9 mouse cellular contexts compared by ENCODE assay signal in genomic region chrX:11254062-11254461, GRCm38 (mm10). TPM values are rescaled to one million over a fixed set of nuclear protein-coding genes. Genes with fewer than 3 reads are reported as not detected.
A peak's percentile ranks its signal among the peaks of the same experiment; 100 is the strongest.
DNase-seq lines count a peak whose midpoint lies in the region; ATAC-seq lines count a peak whose summit lies in the region.
"Had no signal": no experiment of that assay in that cellular context is flagged by ENCODE, and none has a peak within 500 bp of the region (broad histone marks: within the 10 kb centered on the region; RNA-seq: fewer than 3 reads in every experiment).

No protein-coding gene starts in this region.

- 80% methylated on average over 5 of the region's 5 CpGs for WGBS in midbrain, embryonic 13.5 days

- H3K9ac ChIP-seq in midbrain, embryonic 13.5 days (replicated peaks) = no peak overlapping the region
- H3K9ac ChIP-seq: embryonic facial prominence, embryonic 15.5 days; hindbrain, embryonic 14.5 days had no signal

- H3K27me3 ChIP-seq in midbrain, embryonic 13.5 days = peaks cover 15% of the 10 kb centered on the region; the same call in 1 of the 2 replicates

- no peak overlapping the region for H3K4me2 ChIP-seq in midbrain, embryonic 13.5 days (replicated peaks)
- H3K4me2 ChIP-seq: embryonic facial prominence, embryonic 15.5 days; hindbrain, embryonic 14.5 days had no signal

- no peak for ATAC-seq in midbrain, embryonic 13.5 days

- no peaks in the 10 kb centered on the region for H3K9me3 ChIP-seq in midbrain, embryonic 13.5 days
- H3K9me3 ChIP-seq: embryonic facial prominence, embryonic 15.5 days had no signal

- 0 out of 2 replicates have a peak, but pooled peaks cover 15% of the 10 kb centered on the region for H3K4me1 ChIP-seq in midbrain, embryonic 13.5 days (replicated peaks)

- intact Hi-C loops in left cerebral cortex, postnatal 14 days (cut with DNase I) = no loop called here

- no peaks in the 10 kb centered on the region for H3K36me3 ChIP-seq in midbrain, embryonic 13.5 days
- H3K36me3 ChIP-seq: embryonic facial prominence, embryonic 15.5 days had no signal

- no peak overlapping the region for H3K27ac ChIP-seq in midbrain, embryonic 13.5 days
- H3K27ac ChIP-seq: embryonic facial prominence, embryonic 15.5 days; hindbrain, embryonic 14.5 days had no signal

- peak; percentile 71 for DNase-seq in right cerebral cortex, adult 18-20 months
- no peak for DNase-seq in right cerebral cortex, postnatal 4 days
- DNase-seq in frontal cortex, postnatal 36 days (ENCODE audit: low spot score in 2 of 2) = peak; percentile 22 to 58
- DNase-seq in left cerebral cortex, postnatal 14 days (ENCODE audit: low spot score in 2 of 2) = peak; percentile 37 to 61
- DNase-seq in cerebellum, postnatal 10 days = no peak
- DNase-seq in urinary bladder, adult 18-20 months (ENCODE audit: low spot score in 2 of 2) = no peak

- H3K4me3 ChIP-seq in midbrain, embryonic 13.5 days (replicated peaks) = no peak overlapping the region
- H3K4me3 ChIP-seq: embryonic facial prominence, embryonic 15.5 days had no signal

RNA-seq across cellular contexts. Expression of gene H2al1a, which starts 45.0 kb away (rescaled TPM):
- not detected for total RNA-seq in left cerebral cortex, postnatal 14 days (2021)
- not detected in 2 replicates for polyA plus RNA-seq in midbrain, embryonic 13.5 days (2015; fragmentation: Nextera tagmentation; extraction: Ambion mirVana)
- polyA plus RNA-seq: embryonic facial prominence, embryonic 15.5 days; hindbrain, embryonic 14.5 days had no signal

RNA-seq across cellular contexts. Expression of gene H2al1b, which starts 48.2 kb away (rescaled TPM):
- not detected for total RNA-seq in left cerebral cortex, postnatal 14 days (2021)
- not detected in 2 replicates for polyA plus RNA-seq in midbrain, embryonic 13.5 days (2015; fragmentation: Nextera tagmentation; extraction: Ambion mirVana)
- polyA plus RNA-seq: embryonic facial prominence, embryonic 15.5 days; hindbrain, embryonic 14.5 days had no signal

RNA-seq across cellular contexts. Expression of gene H2al1c, which starts 51.4 kb away (rescaled TPM):
- not detected for total RNA-seq in left cerebral cortex, postnatal 14 days (2021)
- polyA plus RNA-seq in midbrain, embryonic 13.5 days (2015; fragmentation: Nextera tagmentation; extraction: Ambion mirVana) = not detected in 2 replicates
- polyA plus RNA-seq: embryonic facial prominence, embryonic 15.5 days; hindbrain, embryonic 14.5 days had no signal

RNA-seq across cellular contexts. Expression of gene H2al1d, which starts 54.6 kb away (rescaled TPM):
- total RNA-seq in left cerebral cortex, postnatal 14 days (2021) = not detected
- not detected in 2 replicates for polyA plus RNA-seq in midbrain, embryonic 13.5 days (2015; fragmentation: Nextera tagmentation; extraction: Ambion mirVana)
- polyA plus RNA-seq: embryonic facial prominence, embryonic 15.5 days; hindbrain, embryonic 14.5 days had no signal

RNA-seq across cellular contexts. Expression of gene H2al1e, which starts 57.7 kb away (rescaled TPM):
- total RNA-seq in left cerebral cortex, postnatal 14 days (2021) = not detected
- polyA plus RNA-seq in midbrain, embryonic 13.5 days (2015; fragmentation: Nextera tagmentation; extraction: Ambion mirVana) = not detected in 2 replicates
- polyA plus RNA-seq: embryonic facial prominence, embryonic 15.5 days; hindbrain, embryonic 14.5 days had no signal

Comparison
In these comparisons a context has a peak if more than half of its experiments do, and no peak if none do; other contexts are left out.
1. DNase-seq: peak in right cerebral cortex, adult 18-20 months (single experiment), frontal cortex, postnatal 36 days (2 of 2) and left cerebral cortex, postnatal 14 days (2 of 2); none in right cerebral cortex, postnatal 4 days (single experiment), cerebellum, postnatal 10 days (0 of 2) and urinary bladder, adult 18-20 months (0 of 2).